Mouse (Mus musculus) B cell, adult 2 months (primary cell): Measurements from ENCODE around the gene Tnfsf18.

Source experiments
- DNase-seq, 2 experiments: peaks; one replicate each; pipeline ENCODE4 v3.0.0; 2022

Tnfsf18 gene

DNA sequence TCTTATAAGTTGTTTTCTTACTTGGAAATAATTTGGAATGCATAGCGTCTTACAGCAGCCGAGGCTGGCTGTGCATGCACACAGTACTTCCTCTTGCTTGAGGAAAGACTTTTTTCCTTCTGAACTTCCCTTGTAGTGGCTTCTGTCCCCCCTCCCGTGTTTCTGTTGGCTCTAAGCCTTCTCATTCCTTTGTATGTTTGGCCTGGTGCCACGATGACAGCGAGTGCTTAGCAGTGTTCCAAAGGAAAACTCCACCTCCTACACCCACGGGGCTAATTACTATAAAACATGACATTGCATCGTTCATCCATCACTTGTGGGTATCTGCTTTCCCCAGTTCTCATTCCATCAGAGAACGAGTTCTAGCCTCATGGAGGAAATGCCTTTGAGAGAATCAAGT, at the start of gene Tnfsf18:
TSS of gene Tnfsf18 (plus strand) at position 313 of the 400 bp plus-strand sequence.
- no peak for DNase-seq

DNA sequence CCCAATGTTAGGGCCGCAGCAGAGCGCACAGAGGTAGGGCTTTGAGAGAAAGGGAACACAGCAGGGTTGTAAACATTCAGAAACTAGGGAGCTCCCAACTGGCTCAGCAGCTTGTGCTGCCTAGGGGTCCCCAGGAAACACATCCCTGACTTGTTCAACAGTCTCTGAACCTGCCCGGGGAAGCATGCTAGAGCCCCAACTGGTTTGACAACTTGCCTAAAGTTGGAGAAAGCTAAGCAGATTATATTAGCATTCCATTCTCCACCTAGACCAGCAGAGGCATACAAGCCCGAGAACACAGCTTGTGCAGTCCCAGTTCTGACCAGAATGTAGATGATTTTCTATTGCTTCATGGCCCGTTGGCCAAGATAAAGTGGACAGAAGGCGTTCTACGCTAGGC, 49.6 kb upstream of the Tnfsf18 start:
- DNase-seq = no peak

DNA sequence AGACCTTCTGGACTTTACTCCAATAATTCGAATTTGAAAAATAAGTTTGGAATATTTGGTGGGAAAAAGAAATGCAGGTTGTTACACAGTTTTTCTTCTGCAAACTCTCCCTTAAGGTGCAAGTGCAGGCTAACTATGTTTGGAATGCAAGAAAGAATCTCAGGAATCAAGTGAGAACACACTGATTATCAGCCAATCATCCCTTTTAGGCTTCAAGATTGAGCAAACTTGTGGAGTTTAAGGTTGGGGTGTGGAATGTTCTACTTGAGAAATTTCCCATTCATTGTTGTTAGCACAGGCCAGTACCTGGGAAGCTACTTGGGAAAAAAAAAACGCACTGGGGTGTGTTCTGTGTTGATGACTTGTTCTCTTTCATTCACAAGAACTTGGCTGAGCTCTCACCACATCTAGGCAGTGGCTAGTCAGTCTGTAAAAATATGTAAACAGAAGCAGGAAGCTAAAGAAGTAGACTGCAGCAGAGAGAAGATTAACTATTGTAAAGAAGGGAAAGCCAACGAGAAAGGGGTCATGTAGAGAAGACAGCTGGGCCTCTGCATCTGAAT, 42.7 kb upstream of the Tnfsf18 start:
- DNase-seq = no peak

DNA sequence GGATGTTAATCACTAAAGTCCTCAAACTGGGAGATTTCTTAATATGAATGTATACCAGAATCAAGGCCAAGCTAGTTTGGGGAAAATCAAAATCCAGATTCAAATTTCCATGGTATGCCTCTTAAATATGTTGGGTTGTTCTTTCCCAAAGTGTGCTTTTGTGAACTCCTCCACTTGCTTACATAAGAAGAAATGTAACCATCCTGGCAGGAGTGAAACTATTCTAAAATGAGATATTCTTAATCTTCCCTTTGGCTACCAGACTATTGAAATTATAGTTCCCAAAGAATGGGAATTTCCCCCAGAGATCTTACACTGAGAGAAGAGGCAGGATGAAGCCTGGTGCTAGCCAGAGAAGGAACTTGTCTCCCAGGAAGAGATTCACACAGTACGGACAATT, 42.2 kb upstream of the Tnfsf18 start:
- no peak for DNase-seq

DNA sequence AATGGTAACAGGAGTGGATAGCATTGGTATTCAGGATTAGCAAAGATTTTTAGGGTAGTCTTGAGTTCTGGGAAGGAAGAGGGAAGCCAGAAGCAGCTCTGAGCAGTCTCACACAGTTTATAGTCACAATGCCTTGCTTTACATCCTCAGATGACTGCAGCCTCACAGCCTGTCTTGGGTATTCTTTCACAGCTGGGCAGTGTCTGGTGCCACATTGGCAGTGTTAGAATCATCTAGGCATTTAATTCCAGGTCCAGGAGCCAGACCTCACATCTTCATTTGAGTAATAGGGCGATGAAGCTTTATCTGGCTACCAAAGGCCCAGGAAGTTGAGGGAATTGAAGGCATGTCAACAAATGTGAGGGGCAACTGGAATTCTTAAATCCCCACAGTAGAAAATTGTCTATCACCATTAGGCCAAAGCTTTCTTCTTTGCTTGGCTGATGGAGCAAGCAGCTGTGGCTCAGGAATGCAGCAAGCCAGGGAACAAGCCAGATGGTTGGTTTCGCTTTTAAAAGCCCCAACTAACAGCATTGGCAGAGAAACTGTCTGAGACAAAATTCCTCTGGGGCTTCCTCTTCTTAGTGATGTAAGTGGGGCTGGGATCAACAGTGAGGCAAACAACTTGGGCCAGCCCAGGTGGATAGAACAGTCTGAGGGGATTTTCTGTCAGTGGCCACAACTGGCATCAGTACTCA, 30.9 kb upstream of the Tnfsf18 start:
- DNase-seq = no peak

DNA sequence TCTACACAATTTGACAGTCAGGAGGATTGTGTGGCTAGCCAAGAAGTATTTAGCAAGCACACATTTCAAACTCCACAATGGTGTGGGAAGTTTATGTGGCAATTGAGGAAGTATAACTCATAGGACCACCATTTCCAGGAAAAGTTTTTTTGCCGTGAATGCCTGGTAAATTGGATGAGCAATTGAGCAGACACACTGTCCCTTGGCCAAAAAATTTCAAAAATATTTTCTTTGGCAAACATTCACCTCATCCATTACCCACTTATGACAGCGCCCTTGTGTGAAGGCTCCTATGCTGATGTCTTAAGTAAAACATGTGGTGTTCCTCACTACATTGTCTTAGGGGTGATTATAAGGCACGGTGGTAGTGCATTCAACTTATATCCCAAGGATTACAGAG, 17.2 kb upstream of the Tnfsf18 start:
- DNase-seq = no peak

DNA sequence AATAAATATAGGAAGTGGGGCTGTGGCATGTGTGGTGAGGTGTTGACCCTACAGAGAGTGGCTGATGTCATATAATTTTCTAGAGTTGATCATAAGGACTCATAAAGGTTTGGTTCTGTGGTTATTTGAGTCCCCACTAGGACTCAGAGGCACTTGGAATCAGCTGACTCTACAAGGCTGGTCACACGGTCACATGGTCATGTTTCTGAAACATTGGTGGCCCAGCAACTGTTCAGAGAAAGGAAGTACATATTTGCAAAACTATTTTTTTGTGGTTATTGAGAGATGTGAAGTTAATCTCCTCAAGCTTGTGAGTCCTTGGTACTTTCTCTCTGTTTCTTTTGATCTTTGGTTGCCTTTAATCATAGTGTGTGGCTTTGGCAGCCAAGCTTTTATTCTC, 14.6 kb upstream of the Tnfsf18 start:
- DNase-seq = peak; percentile 35 to 51

DNA sequence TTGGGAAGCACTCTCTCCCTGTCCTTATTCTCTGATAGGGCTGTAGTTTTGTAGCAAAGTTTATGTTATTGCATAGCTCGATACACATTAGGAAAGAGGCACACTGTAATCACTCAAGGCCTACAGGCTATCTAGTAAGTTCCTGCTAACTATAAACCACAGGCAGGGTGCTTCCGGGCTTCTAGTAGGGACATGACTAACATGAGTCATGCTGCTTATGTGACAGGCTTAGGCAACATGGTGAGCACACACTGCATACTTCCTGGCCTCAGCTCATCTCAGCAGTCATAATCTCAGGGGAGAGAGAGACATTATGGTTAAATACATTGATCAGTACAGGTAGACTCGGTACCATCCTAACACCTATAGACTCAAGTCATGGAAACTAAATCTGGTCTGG, 12.2 kb upstream of the Tnfsf18 start:
- DNase-seq = peak in 1 of 2 experiments; percentile 14

DNA sequence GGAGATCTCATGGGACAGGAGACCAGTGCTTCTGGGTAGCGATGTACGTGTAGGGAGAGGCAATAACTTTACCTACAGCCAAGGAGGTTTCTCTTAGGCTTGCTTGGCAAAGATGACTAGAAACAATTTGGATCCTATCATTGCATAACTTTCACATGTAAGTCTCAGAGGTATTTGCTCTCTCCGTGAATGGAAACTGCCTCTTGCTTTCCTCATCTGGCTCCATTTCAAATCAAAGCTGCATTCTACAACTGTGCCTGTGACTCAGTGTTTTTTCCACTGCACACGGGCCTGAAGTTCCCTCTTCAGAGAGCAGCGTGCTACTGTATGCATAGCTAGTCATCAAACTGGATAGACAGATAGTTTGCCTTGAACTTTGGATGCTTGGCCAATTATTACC, 7.4 kb upstream of the Tnfsf18 start:
- DNase-seq = no peak

DNA sequence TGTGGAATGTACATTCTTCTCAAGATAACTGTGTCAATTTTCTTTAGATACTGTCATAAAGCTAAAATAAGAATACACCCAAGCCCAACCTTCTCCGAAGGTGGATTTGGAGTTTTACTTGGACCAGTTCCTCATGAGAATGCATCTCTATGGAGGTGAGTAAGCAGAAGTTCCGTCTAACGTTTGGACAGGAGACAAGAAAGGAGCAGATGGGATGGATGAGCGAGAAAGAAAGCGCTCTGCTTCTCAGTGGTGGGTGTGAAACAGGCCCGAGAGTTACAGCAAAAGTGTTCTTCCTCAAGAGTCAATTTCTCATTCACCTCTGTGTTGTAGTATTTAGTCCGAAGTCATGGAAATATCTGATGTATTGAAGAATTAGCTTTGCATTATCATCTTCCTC, 2.7 kb upstream of the Tnfsf18 start:
- no peak for DNase-seq

DNA sequence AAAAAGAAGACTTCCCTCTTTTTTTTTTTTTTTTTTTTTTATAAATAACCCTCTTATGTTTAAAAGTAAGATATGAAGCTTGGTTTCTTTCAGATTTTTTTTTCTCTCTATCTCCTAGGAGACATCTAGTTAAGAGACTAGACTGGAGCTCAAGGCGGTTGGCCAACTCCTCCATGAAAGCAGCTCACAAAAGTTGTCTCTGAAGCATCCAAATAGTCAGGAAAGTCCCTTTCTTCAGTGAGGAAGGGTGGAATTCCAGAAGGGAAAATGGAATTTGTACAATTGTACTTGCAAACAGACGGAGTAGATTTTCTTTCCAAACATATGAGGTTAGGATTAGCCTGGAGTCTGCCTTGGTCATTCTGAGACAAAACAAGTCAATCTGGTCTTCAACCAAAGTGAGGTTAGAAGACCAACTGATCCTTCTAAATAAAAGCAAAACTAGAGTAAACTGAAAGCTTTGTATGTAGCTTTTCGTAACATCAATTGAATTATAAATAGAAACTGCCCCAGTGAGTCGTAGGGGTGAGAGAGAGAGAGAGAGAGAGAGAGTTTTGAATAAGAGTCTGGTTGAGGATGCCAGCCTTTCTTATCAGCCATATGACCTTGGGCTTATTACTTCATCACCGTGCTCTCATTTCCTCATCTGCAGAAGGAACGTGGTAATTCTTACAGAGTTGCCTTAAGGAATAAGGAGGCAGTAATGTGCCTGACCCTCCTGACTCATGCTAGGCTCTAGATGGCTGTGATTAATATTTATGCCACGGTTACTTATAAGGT, 2.6 kb downstream of the Tnfsf18 start:
- DNase-seq = peak; percentile 14 to 24

DNA sequence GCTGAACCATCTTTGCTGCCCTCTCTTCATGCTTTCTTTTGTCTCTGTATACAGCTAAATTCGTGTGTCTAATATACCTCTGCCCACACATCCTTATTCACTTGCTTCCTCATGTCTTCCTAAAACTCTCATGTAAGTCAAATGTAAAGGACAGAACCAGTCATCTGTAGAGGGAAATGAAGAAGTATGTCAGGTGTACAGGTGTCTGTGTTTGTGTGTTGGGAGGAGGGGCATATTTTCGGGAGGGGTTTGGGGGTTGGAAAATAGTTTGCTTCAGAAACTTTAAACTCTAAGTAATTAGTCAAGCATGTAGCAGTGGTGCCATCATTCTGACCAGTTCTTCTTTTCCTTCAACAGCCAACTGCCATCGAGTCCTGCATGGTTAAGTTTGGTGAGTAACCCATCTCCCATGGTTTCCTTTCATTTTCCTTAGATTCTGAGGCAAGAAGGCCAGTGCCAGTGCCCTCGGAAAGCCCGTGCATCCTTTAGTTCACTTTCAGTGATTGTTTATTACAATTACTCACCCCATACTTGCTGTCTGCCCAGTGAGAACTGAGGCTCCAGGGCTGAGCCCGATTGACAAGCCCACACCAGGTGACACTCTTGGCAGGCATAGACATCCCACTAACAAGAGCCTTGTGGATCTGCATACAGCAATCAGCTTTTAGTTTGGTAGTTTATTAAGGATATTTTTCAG, 5.8 kb downstream of the Tnfsf18 start:
- DNase-seq = peak; percentile 68 to 75

DNA sequence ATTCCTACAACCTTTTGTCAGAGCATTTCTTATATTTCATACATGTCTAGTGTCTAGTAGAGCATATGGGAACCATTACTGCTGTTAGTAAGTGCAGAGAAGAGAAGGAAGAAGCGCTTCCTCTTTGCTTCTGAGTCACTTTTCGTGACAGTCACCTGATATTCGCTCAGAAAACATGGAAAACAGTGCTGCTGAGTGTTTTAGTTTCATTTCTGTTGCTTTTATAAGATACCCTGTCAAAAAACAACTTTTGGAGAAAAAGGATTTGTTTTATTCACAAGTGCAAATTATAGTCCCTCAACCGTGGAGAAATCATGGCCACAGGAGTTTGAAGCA, 6.3 kb downstream of the Tnfsf18 start:
- DNase-seq = peak in 1 of 2 experiments; percentile 46

DNA sequence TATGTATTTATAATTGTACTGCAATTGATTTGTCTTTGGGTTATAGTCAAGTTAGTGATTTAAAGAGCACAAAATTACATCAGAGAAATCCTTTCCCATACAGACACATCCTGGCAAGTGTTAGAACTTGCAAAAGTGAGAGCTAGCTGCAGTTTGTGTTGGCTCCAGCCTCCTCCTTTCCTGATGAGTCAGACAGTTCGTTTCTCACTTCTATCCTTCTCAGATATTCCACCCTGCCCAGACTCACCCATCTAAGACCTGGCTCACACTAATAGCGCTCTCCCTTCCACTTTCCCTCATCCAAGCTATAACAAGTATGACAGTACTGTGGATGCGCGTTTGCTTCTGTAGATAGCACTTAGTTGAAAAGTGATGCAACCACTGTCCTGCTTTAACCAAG, 11.9 kb downstream of the Tnfsf18 start:
- no peak for DNase-seq

DNA sequence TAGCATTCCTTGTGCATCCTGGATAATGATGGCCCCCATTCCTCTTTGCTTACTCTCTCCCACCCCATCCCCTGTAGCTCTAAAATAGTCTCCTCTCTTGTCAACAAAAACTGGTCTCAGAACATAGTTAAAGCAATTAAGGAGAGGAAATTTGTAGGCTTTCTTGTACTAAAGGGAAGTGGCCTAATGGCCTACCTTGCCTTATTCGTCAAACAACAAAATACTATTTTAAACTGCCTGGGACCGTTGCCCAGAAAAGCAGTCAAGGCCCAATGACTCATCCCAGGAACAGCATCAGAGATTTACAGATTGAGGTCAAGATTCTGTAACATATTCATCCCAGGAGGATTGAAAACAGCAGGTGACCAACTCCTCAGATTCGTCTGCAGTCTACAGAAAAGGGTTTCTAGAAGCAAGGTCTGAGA, 13.2 kb downstream of the Tnfsf18 start:
- no peak for DNase-seq

DNA sequence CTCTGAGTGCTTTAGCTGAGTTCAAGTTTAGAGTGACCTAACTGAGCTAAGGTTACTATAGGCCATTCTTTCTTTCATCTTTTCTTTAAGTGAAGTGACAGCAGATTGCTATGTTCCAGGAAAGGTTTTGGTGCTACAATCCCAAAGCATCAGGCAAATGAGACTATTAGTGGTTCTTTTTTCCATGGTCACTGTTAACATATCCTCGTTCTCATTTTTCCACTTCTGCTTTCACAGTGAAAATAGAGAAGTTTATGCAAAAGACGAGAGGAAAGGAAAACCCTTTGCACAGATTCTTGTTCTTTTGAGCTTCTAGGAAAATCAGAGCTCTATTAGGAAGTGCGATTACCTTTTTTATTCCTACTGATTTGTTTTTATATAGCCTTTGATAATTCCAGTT, 22.9 kb downstream of the Tnfsf18 start:
- no peak for DNase-seq

DNA sequence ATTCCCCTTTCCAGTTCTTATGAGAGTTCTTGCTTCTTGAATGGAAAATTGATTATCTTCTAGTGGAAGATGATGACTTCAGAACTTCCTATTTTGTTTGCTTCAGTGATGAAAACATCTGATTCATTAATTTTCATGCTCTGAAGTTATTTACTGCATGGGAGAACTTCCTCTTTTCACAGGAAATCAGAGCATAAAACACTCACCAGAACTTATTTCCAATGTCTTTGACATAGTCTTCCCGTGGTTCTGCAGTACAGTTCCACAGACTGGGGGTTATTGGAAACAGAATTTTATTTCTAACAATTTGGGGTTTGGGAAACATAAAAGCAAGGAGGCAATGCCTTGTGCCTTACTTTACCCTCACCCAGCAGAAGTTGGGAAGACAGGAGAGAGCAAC, 25.8 kb downstream of the Tnfsf18 start:
- peak; percentile 33 to 42 for DNase-seq

DNA sequence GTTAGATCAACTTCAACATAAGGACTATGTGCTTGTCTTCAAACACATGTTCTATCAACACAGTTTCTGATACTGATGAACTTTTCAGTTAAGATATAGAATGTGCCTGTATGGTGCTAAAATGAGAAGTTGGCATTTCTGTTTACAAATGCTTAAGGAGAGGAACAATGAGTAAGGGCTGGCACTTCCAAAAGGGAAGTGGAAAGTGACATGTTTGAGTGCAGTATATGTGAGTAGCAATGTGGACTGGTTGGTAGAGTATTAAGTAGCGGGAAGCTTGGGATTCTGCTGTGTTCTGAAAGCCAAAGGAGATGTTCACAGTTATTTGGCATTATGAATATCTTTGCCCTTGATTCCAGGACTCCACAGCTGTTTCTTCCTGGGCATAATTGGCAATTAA, 33.7 kb downstream of the Tnfsf18 start:
- DNase-seq = no peak

DNA sequence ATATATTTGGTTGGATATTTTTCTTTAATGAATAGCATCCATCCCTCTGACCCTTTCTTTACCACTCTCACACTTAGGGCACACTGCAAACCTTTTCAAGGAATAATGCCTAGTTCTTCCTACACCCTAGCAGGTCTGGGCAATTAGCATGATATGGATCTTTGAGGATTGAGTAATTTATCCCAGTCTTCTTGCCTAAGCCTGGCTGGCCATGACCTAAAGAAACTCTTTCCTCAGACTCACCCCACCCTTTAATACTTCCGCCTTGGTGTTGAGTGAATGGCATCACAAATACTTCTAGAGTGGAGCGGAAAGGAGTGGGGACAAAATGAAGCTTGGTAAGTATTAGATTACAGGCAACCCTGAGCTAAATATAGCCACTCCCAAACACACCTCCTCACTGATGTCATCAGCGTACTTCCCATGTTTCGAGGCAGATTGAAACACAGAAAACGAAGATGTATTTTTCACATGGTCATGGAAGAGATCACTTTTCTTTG, 56.2 kb downstream of the Tnfsf18 start:
- DNase-seq = no peak

DNA sequence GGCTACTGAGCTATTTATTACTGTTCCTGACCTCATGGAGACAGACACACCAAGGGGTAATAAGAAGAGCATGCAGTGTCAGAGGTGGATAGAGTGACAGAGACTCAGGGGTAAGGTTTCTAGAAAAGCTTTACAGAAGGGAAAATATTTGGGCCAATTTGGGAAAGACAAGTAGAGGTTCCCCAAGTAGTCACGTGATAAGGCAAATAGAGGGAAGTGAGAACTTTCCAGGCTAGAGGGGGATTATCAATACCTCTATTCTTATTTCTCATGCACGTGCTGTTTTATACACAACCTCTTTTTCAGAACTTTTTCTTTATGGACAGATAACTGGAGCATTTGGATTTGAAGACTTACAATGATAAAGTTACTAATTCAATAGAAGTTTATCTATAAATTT, 57.6 kb downstream of the Tnfsf18 start:
- DNase-seq = no peak
